Mouse (Mus musculus): ENCODE data around the gene Stk25. TPM values are rescaled to one million over a fixed set of nuclear protein-coding genes. Genes with fewer than 3 reads are reported as not detected.

Stk25 gene
- polyA plus RNA-seq, 1 experiment from 2014 or later: 132 TPM

DNA sequence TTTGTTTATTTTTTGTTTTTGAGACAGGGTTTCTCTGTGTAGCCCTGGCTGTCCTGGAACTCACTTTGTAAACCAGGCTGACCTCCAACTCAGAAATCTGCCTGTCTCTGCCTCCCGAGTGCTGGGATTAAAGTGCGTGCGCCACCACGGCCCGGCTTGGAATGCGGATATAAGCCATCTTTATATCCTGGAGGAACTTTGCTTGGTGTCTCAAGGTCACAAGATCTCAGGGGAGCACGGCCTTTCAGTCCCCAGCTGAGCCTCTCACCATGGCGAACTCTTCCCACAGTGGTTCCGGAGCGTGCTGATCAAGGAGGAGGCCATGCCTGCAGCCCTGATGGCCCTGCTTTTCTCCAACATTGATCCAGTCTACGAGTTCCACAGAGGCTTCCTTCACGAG lies 54.5 kb downstream of the Stk25 start:
- H3K9ac ChIP-seq: no peak overlapping the region
- no peaks in the 10 kb centered on the region for H3K4me1 ChIP-seq
- H3K4me3 ChIP-seq: no peak overlapping the region
- no peak overlapping the region for H3K27ac ChIP-seq (replicated peaks)
- peaks cover 3% of the 10 kb centered on the region; the same call in 1 of the 2 replicates for H3K36me3 ChIP-seq
- WGBS: 89% methylated on average over 12 of the region's 12 CpGs
- H3K9me3 ChIP-seq: no peaks in the 10 kb centered on the region
- no peak overlapping the region for H3K4me2 ChIP-seq
- ATAC-seq (ENCODE audit: extremely low read depth, insufficient number of reproducible peaks, low FRiP score, low TSS enrichment): no peak
- H3K27me3 ChIP-seq (replicated peaks): no peaks in the 10 kb centered on the region

GRCm38 (mm10) chr1:93602911-93603310 lies 55.5 kb downstream of the Stk25 start:
- no peaks in the 10 kb centered on the region for H3K27me3 ChIP-seq (replicated peaks)
- H3K9ac ChIP-seq: no peak overlapping the region
- H3K36me3 ChIP-seq: peaks cover 3% of the 10 kb centered on the region; the same call in 1 of the 2 replicates
- ATAC-seq (ENCODE audit: extremely low read depth, insufficient number of reproducible peaks, low FRiP score, low TSS enrichment): no peak
- H3K4me1 ChIP-seq: no peaks in the 10 kb centered on the region
- no peak overlapping the region for H3K4me3 ChIP-seq
- WGBS: 69% methylated on average over 4 of the region's 4 CpGs
- H3K27ac ChIP-seq (replicated peaks): no peak overlapping the region
- no peaks in the 10 kb centered on the region for H3K9me3 ChIP-seq
- no peak overlapping the region for H3K4me2 ChIP-seq

DNA sequence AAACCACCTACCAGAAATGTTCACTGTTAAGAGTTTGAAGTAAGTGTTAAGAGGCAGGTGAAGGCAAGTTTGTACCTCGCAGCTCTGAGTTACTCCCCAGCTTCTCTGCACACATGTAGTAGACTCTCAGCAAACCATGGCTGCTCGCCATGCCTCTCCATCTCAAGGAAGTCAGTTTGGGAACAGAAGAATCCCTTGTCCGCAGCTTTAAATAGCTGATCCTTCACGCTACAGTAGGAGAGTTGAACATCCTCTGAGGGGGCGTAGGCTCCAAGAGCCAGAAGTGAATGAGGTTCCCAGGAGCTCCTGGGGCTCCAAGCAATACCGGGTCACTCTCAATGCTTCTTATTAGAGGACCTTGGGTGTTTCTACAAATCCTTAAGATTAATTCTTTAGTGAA lies 62.5 kb downstream of the Stk25 start:
- H3K36me3 ChIP-seq: peaks cover 12% of the 10 kb centered on the region
- ATAC-seq (ENCODE audit: extremely low read depth, insufficient number of reproducible peaks, low FRiP score, low TSS enrichment): no peak
- WGBS: 70% methylated on average over 6 of the region's 6 CpGs

DNA sequence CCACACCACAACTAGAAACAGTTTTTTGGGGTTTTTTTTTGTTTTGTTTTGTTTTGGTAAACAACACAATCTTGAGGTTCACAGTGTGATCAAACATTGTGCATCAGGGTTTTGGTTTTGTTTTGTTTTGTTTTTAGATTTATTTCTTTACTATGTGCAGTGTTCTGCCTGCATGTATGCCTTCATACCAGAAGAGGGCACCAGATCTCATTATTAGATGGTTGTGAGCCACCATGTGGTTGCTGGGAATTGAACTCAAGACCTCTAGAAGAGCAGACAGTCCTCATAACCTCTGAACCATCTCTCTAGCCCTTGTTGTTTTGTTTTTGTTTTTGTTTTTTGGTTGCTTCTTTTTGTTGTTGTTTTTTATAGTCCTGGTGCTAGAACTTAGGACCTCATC lies 64.5 kb downstream of the Stk25 start:
- Histone ChIP-seq H3K9me3 (no peaks in the 10 kb centered on the region), H3K4me2 (no peak overlapping the region), H3K4me1 (no peaks in the 10 kb centered on the region), H3K9ac (no peak overlapping the region), H3K27me3 (replicated peaks) (no peaks in the 10 kb centered on the region), H3K4me3 (no peak overlapping the region), H3K27ac (replicated peaks) (no peak overlapping the region), H3K36me3 (peaks cover 12% of the 10 kb centered on the region)
- no peak for ATAC-seq (ENCODE audit: extremely low read depth, insufficient number of reproducible peaks, low FRiP score, low TSS enrichment)

More for the DNA sequence above, 62.5 kb downstream of the Stk25 start:
- Histone ChIP-seq H3K27ac (replicated peaks) (no peak overlapping the region), H3K4me1 (no peaks in the 10 kb centered on the region), H3K27me3 (replicated peaks) (no peaks in the 10 kb centered on the region), H3K9me3 (no peaks in the 10 kb centered on the region), H3K4me3 (no peak overlapping the region), H3K9ac (no peak overlapping the region), H3K4me2 (no peak overlapping the region)

DNA sequence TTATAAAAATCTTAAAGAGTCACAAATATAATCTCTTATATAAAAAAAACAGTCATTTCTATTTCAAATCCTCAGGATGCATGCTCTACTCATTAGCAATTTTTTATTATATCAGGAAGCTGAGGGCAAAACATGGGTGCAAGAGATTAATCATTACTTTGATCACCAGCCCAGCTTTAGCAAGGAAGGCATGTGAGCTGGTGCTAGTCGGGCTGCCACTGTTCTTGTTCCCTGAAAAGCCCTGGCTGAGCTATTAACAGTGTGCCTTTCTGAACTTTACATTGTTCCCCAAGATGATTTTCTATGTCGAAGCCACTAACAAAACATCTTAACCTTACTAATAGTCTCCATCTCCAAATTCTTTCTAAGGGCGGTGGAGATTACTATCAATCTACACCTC lies 70.1 kb downstream of the Stk25 start:
- 82% methylated on average over 3 of the region's 3 CpGs for WGBS
- no peak overlapping the region for H3K27ac ChIP-seq (replicated peaks)
- no peak overlapping the region for H3K9ac ChIP-seq
- ATAC-seq (ENCODE audit: extremely low read depth, insufficient number of reproducible peaks, low FRiP score, low TSS enrichment): no peak
- H3K27me3 ChIP-seq (replicated peaks): no peaks in the 10 kb centered on the region
- H3K4me1 ChIP-seq: no peaks in the 10 kb centered on the region
- H3K4me3 ChIP-seq: no peak overlapping the region
- H3K4me2 ChIP-seq: no peak overlapping the region
- H3K36me3 ChIP-seq: peaks cover 20% of the 10 kb centered on the region
- 0 out of 2 replicates have a peak, but pooled peaks cover 3% of the 10 kb centered on the region for H3K9me3 ChIP-seq

DNA sequence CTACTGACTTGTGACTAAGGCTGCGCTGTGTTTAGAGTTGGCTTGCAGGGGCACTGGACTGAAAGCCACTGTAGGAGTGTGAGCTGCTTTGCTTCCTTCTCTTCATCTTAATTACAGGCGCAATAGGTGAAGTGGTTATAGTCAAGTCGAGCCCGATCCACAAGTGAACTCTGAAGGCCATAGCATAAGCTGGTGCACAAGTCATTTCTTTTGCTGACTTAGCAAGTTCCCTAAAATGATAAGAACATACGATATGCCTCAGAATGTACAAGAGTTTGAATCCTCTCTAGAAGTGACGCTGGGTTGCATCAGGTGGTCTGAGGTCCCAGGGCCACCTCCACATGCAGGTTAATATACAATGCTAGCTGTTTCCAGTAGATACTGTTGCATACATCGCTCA lies 76.9 kb downstream of the Stk25 start:
- no peak for ATAC-seq (ENCODE audit: extremely low read depth, insufficient number of reproducible peaks, low FRiP score, low TSS enrichment)
- Histone ChIP-seq H3K27me3 (replicated peaks) (no peaks in the 10 kb centered on the region), H3K4me3 (no peak overlapping the region), H3K9me3 (0 out of 2 replicates have a peak, but pooled peaks cover 3% of the 10 kb centered on the region), H3K4me1 (no peaks in the 10 kb centered on the region), H3K9ac (no peak overlapping the region), H3K36me3 (peaks cover 43% of the 10 kb centered on the region), H3K4me2 (no peak overlapping the region), H3K27ac (replicated peaks) (no peak overlapping the region)
- 89% methylated on average over 7 of the region's 7 CpGs for WGBS

DNA sequence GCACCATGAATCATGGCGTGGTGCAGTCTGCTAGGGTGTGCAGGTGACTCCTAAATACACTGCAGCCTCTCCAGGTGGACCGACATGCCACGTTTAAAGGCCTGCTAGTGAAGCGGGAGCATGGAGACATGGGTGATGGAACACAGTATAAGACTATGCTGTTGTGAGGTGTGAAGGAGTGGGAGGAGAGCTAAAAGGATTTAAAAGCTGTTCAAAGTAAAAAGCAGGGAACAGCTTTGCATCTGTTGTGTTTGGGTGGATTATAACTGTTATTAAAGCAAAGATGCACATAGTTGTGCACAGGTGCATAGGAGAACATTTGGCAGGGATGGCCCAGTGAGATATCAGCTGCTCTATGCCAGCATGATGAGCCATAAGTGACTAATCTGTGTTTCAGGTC lies 80.6 kb downstream of the Stk25 start:
- no peak overlapping the region for H3K27ac ChIP-seq (replicated peaks)
- no peaks in the 10 kb centered on the region for H3K9me3 ChIP-seq
- H3K27me3 ChIP-seq (replicated peaks): no peaks in the 10 kb centered on the region
- H3K4me2 ChIP-seq: no peak overlapping the region
- no peak for ATAC-seq (ENCODE audit: extremely low read depth, insufficient number of reproducible peaks, low FRiP score, low TSS enrichment)
- no peaks in the 10 kb centered on the region for H3K4me1 ChIP-seq
- no peak overlapping the region for H3K9ac ChIP-seq
- H3K36me3 ChIP-seq: peaks cover 39% of the 10 kb centered on the region
- WGBS: 71% methylated on average over 4 of the region's 4 CpGs
- no peak overlapping the region for H3K4me3 ChIP-seq

DNA sequence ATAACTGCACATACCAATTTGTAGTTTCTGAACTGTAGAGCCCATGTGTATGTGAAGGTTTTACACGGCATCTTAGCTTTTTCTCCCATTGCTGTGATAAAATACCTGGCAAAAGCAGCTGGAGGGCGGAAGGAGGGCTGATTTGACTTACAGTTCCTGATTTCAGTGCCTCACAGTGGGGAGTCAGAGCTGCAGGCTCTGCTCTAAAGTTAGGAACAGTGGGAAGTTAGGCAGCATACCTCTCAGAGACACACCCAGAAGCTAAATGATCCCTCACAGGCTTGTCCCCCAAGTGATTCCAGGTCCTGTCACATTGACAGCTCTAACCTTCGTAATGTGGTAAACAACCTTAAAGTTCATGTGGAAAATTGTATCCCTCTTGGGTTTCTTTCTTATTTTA lies 81.4 kb downstream of the Stk25 start:
- H3K27me3 ChIP-seq (replicated peaks): no peaks in the 10 kb centered on the region
- no peaks in the 10 kb centered on the region for H3K9me3 ChIP-seq
- no peak overlapping the region for H3K27ac ChIP-seq (replicated peaks)
- no peaks in the 10 kb centered on the region for H3K4me1 ChIP-seq
- peaks cover 44% of the 10 kb centered on the region for H3K36me3 ChIP-seq
- H3K4me3 ChIP-seq: no peak overlapping the region
- 72% methylated on average over 3 of the region's 3 CpGs for WGBS
- H3K4me2 ChIP-seq: no peak overlapping the region
- no peak for ATAC-seq (ENCODE audit: extremely low read depth, insufficient number of reproducible peaks, low FRiP score, low TSS enrichment)
- no peak overlapping the region for H3K9ac ChIP-seq

Other genes with a start within 250 kb of the Stk25 start
- gene Hdlbp, start 179.8 kb downstream of the Stk25 start, polyA plus RNA-seq (2015; fragmentation: Nextera tagmentation; extraction: Ambion mirVana): 143 and 152 TPM in 2 replicates
- gene Farp2, start 146.6 kb downstream of the Stk25 start, polyA plus RNA-seq (2015; fragmentation: Nextera tagmentation; extraction: Ambion mirVana): 3.3 and 3.7 TPM in 2 replicates
- 40.2 and 51.6 TPM in 2 replicates for gene Bok, start 27.0 kb upstream of the Stk25 start, polyA plus RNA-seq (2015; fragmentation: Nextera tagmentation; extraction: Ambion mirVana)
- 51.0 and 58.6 TPM in 2 replicates for gene Atg4b, start 92.8 kb upstream of the Stk25 start, polyA plus RNA-seq (2015; fragmentation: Nextera tagmentation; extraction: Ambion mirVana)
- gene Thap4, start 96.2 kb upstream of the Stk25 start, polyA plus RNA-seq (2015; fragmentation: Nextera tagmentation; extraction: Ambion mirVana): 50.8 and 54.4 TPM in 2 replicates
- 154 and 178 TPM in 2 replicates for gene Dtymk, start 143.3 kb upstream of the Stk25 start, polyA plus RNA-seq (2015; fragmentation: Nextera tagmentation; extraction: Ambion mirVana)
- 12.2 and 12.5 TPM in 2 replicates for gene Ing5, start 145.3 kb upstream of the Stk25 start, polyA plus RNA-seq (2015; fragmentation: Nextera tagmentation; extraction: Ambion mirVana)
- gene D2hgdh, start 166.2 kb upstream of the Stk25 start, polyA plus RNA-seq (2015; fragmentation: Nextera tagmentation; extraction: Ambion mirVana): 12.5 and 13.0 TPM in 2 replicates
- gene Gal3st2, start 202.6 kb upstream of the Stk25 start, polyA plus RNA-seq (2015; fragmentation: Nextera tagmentation; extraction: Ambion mirVana): 0.15 TPM in 1 of 2 replicates, not detected in the other